Mouse (Mus musculus) MEL (cell line): Measurements from ENCODE around the gene Vps35. TPM values are rescaled to one million over a fixed set of nuclear protein-coding genes. Genes with fewer than 3 reads are reported as not detected.

Source experiments
- polyA plus RNA-seq, 2 experiments: library from polyadenylated mRNA; stranded (reverse) in 1 of 2; unstranded in 1 of 2; fragments of >175 nt in 1 of 2; fragments of >200 nt in 1 of 2; gene quantifications; 2 replicates each; pipeline versions ENCODE4 v1.2.1 to v1.2.4; 2012; ENCODE audit warnings: low replicate concordance in 2 of 2, low read depth in 1 of 2; ENCODE audit not compliant: insufficient read length in 2 of 2, insufficient read depth in 1 of 2, missing spikeins in 1 of 2
- total RNA-seq: library from RNA; depleted of rRNA; stranded (reverse); fragments of 300-350 nt; gene quantifications from 2 replicates; pipeline ENCODE4 v1.2.3, GENCODE M21; 2012; rRNA removed

Gene Vps35
- total and polyA plus RNA-seq, 3 experiments: 68.4 to 91.5 TPM; not detected in 1

Other genes with a start within 250 kb of the Vps35 start
- gene Fbxw9, start 239.7 kb downstream of the Vps35 start, total RNA-seq: 6.5 and 10.6 TPM in 2 replicates
- gene Fbxw9, start 239.7 kb downstream of the Vps35 start, polyA plus RNA-seq: 10 to 100 TPM in 1 of 2 experiments, not detected in 1; 13.9 TPM
- gene Gm5741, start 231.8 kb downstream of the Vps35 start, total RNA-seq: not detected in 2 replicates
- gene Gm5741, start 231.8 kb downstream of the Vps35 start, polyA plus RNA-seq: 1 to 10 TPM in 1 of 2 experiments, not detected in 1; 1.0 TPM
- 42.5 and 44.6 TPM in 2 replicates for gene Dhps, start 228.0 kb downstream of the Vps35 start, total RNA-seq
- 10 to 100 TPM in 1 of 2 experiments, not detected in 1; 68.3 TPM for gene Dhps, start 228.0 kb downstream of the Vps35 start, polyA plus RNA-seq
- 25.5 and 26.2 TPM in 2 replicates for gene Wdr83os, start 219.1 kb downstream of the Vps35 start, total RNA-seq
- 100 to 1,000 TPM in 1 of 2 experiments, not detected in 1; 143 TPM for gene Wdr83os, start 219.1 kb downstream of the Vps35 start, polyA plus RNA-seq
- 27.0 and 29.5 TPM in 2 replicates for gene Wdr83, start 218.5 kb downstream of the Vps35 start, total RNA-seq
- 10 to 100 TPM in 1 of 2 experiments, not detected in 1; 58.4 TPM for gene Wdr83, start 218.5 kb downstream of the Vps35 start, polyA plus RNA-seq
- 10.8 and 11.5 TPM in 2 replicates for gene Man2b1, start 216.5 kb downstream of the Vps35 start, total RNA-seq
- 10 to 100 TPM in 1 of 2 experiments, not detected in 1; 24.7 TPM for gene Man2b1, start 216.5 kb downstream of the Vps35 start, polyA plus RNA-seq
- not detected in 2 replicates for gene Zfp791, start 176.7 kb downstream of the Vps35 start, total RNA-seq
- under 1 TPM in 1 of 2 experiments, not detected in 1; 0.03 TPM for gene Zfp791, start 176.7 kb downstream of the Vps35 start, polyA plus RNA-seq
- gene Cks1brt, start 147.9 kb downstream of the Vps35 start, total RNA-seq: not detected in 2 replicates
- not detected for gene Cks1brt, start 147.9 kb downstream of the Vps35 start, polyA plus RNA-seq
- gene Olfr371, start 73.8 kb downstream of the Vps35 start, total RNA-seq: not detected in 2 replicates
- gene Olfr371, start 73.8 kb downstream of the Vps35 start, polyA plus RNA-seq: not detected
- 92.3 and 115 TPM in 2 replicates for gene Orc6, start 170 bp downstream of the Vps35 start, total RNA-seq
- 10 to 100 TPM in 1 of 2 experiments, not detected in 1; 87.7 TPM for gene Orc6, start 170 bp downstream of the Vps35 start, polyA plus RNA-seq
- 6.7 and 10.4 TPM in 2 replicates for gene Mylk3, start 86.5 kb upstream of the Vps35 start, total RNA-seq
- gene Mylk3, start 86.5 kb upstream of the Vps35 start, polyA plus RNA-seq: 1 to 10 TPM in 1 of 2 experiments, not detected in 1; 9.5 TPM
- 14.6 and 16.1 TPM in 2 replicates for gene 4921524J17Rik, start 133.0 kb upstream of the Vps35 start, total RNA-seq
- 10 to 100 TPM in 1 of 2 experiments, not detected in 1; 21.9 TPM for gene 4921524J17Rik, start 133.0 kb upstream of the Vps35 start, polyA plus RNA-seq
- 10.2 and 24.0 TPM in 2 replicates for gene Gpt2, start 192.8 kb upstream of the Vps35 start, total RNA-seq
- 10 to 100 TPM in 1 of 2 experiments, not detected in 1; 25.3 TPM for gene Gpt2, start 192.8 kb upstream of the Vps35 start, polyA plus RNA-seq